Mouse (Mus musculus): Measurements from ENCODE around the gene Nol4l.

Nol4l gene

DNA sequence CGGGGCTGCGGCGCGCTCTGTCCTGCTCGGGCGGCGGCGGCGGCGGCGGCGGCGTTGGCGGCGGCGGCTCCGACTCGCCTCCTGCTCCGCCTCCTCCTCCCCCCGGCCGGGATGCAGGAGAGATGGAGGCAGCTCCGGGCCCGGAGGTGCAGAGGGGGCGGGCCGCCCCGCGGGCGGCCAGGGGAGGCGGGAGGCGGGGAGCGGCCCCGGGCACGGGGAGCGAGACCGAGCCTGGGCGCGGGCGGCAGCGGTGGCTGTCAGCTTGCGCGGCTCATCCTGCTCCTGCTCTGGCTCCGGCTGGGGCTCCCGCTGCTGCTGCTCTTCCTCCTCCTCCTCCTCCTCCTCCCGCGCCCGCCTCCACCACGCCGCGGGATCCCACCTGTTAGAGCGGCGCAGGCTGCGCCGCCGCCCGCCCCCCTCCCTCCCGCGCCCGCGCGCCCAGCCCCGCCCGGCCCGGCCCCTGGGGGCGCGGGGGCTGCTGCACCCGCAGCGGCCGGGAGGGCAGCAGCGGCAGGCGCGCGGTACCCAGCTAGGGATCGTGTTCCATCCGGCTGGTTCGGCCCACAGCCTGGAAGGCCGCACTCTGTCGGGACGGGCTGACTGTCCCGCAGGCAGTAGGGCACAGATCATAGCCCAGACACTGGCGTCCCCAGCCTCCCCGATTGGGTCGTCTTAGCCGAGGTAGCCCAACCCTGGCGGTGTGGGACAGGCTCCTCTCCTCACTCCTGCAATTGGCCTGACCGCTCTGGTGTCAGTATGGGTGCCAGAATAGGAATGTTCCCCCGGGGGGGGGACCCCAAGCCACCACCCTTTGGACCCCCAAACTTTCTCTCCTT lies at the start of gene Nol4l:
Gene Nol4l, minus strand, starts transcription at position 41 of the 836 bp plus-strand sequence.
- DNase-seq (ENCODE audit: low read depth, low spot score): peak; percentile 33

DNA sequence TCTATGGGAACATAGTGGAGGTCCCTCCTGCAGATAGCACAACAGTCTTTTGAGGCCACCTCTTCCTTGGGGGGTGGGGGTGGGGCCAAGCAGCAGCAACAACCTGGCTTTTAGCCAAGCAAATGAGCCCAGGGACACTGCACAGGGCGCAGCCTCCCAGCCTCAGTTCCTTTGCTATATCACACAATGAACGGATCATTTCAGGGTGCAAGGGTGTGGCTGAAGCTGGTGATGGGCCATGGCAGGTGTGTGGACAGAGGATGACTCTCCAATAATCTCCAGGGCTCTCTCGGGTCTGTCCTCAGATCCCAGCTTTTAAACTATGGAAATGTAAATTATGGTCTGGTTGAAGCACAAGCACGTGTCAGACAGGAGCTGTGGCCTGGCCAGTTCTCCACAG lies 47.4 kb upstream of the Nol4l start:
- no peak for DNase-seq (ENCODE audit: low read depth, low spot score)

DNA sequence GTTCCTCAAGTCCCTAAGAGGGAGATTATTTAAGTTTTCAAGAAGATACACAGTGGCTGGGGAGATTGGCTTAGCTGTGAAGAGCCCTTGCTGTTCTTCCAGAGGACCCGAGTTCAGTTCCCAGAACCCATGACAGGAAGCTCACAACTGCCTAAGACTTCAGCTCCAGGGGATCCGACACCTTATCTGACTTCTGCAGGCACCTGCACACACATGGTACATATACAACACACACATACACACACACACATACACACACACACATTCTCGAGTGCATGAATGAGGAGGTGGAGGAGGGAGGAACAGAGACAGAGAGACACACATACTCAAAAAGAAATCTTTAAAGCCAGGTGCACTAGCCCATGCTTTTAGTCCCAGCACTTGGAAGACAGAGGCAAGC lies 46.4 kb upstream of the Nol4l start:
- no peak for DNase-seq (ENCODE audit: low read depth, low spot score)

DNA sequence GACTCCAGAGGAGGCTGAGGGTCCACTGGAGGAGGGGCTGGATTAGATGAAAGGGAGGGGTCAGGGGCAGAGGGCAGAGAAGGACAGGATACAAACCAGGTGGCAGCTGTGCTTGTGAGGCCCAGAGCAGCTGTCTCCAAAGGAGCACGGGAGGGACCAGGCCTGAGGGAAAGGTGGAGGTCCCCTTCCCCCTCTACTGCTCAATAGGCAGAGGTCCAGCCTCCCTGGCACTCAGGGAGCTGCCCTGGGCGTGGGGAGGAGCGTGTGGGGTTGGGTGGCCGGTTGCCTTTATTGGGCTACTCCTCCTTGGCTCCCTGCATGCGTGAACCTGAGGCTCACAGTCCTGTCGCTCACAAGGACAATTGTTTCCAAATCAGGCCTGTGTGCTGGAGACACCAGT lies 45.8 kb upstream of the Nol4l start:
- no peak for DNase-seq (ENCODE audit: low read depth, low spot score)

DNA sequence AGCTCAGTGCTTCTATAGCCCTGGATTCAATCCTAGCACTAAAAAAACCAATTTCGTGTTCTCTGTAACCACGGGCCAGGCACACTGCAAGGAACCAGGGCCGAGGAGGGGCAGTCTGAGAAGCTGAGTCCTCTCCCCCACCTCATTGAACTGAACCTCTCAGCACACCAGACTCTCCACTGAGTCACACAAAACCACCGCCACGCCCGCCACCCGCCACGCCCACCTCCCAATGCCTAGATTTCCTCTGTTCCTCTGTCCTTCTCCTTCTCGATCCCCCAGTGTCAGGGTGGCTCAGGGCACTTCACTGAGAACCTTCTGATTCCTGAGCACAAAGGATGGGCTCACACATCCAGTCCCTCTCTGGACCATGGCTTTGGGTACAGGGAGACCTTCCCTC lies 43.3 kb upstream of the Nol4l start:
- no peak for DNase-seq (ENCODE audit: low read depth, low spot score)

DNA sequence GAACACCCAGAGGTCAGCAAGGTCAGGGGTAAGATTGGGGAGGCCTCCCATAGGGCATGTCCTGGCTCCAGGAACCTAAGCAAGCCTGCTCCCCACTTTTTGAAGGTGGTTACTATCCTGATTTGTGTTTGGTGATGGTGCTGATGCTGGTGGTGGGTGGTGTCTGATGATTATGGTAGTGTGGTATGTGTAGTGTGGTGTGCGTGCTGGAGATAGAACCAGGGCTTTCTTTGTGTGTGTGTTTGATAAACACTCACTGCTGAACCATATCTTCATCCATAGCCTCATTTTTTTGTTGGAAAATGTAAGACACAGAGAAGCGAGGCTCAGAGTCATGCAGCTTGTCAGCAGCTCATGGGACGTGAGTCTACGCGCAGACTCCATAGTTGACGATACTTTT lies 38.8 kb upstream of the Nol4l start:
- no peak for DNase-seq (ENCODE audit: low read depth, low spot score)

DNA sequence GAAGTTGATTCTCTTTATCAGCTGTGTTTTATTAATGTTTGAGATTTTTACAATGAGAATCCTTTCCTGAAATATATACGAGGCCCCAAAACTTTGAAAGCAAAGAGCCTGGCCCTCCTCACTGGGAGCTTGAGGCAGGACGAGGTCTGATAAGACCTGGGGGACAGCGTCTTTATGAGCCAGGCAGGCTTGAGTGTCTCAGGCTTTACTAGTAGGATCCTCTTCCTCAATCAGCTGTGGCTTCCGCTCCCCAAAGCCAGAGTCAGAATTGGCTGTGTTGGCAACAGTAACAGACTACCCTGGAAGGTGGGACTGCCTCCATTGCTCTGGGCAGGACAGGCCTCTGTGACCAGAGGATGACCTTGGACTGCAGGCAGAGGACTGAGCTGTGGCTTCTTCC lies 38.2 kb upstream of the Nol4l start:
- no peak for DNase-seq (ENCODE audit: low read depth, low spot score)

DNA sequence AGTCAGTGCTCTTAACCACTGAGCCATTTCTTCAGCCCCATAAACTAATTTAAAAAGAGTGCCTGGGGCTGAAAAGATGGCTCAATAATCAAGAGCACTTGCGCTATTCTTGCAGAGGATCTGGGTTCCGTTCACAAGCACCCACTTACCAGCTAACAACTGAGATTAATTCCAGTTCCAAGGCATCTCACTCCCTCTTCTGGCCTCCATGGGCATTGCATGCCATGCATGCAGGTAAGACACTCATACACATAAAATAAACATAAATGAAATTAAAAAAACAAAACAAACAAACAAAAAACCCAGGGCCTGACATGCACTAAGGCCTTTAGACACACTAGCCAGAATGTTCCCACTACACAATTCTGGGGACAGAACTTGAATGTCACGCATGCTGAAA lies 34.6 kb upstream of the Nol4l start:
- DNase-seq (ENCODE audit: low read depth, low spot score): no peak

DNA sequence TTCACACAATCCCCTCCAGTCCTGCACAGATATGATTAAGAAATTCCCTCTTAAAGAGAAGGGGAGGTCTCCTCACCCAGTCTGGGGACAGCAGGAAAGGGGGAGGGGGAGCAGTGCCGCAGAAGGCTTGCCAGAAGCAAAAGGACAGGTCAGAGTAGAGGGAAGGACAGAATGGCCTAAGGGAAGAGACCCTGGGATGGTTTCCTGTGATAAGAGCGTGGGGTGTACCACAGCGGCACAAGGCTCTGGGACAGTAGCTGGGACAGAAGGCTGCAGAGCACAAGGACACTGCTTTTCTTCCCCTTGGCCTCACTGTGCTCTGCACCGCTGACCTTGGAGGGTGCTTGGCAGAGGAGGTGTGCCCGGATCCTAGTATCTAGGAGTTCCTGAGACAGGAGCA lies 31.8 kb upstream of the Nol4l start:
- no peak for DNase-seq (ENCODE audit: low read depth, low spot score)

DNA sequence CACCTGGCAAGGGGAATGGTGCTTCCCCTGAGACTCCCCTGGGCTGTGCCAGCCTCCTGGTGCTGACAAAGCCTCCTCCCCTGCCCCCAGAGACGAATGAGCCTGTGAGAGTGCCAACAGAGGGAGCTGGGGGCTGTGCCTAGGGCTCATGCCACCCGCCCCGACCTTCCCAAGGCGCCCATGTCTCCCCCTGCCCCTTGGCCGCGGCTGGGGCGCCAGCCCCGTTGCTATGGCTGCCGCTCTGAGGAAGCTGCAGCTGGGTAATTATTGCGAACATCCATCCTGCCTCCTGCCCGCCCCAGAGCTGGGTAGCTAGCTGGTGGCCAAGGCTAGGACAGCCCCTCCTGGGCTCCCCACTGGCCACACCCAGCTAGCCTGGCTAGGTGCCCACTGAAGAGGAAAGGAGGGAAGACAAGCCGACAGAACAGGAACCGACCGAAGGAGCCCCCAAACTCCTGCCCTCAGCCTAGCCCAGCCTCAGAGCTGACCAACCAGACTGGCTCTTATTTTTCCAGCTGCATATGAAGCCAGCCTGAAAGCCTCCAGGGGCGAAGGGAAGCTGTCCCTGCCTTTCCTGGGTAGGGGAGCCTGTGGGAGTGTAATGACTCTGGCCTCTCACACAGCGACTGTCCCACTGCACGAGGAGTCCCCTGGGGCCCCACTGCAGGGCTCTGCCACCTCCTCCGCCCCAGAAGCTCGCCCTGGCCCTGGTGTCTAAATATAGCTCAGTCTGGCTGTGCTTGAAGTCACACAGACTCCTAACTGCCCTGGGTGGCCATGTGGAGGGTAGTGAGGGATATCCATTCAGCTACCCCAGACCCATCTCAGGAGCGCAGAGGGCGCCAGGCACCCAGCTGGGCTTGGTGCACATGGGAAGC lies 31.1 kb upstream of the Nol4l start:
- DNase-seq (ENCODE audit: low read depth, low spot score): no peak

DNA sequence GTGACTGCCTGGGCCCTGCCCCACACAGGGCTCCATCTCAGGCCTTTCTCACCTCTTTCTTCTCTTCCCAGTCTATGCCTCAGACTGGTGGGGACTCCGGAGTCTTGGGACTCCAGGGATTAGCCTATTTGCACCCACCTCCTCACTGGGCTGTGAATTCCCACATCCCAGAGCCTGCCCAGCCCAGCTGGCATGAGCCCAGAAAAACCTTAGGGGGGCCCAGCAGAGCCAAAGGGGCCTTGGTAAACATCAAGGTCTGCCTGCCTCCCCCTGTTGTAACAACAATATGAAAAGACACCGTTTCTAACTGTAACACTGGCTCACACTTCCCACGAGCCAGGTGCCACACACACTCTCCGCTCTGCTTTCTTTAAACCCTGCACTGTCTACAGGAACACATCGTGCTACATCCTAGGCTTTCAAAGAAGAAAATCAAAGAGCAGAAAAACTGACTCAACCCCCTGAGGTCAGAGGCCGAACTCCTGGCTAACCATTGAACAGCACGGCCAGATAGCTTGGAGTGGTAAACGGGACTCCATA lies 29.9 kb upstream of the Nol4l start:
- DNase-seq (ENCODE audit: low read depth, low spot score): no peak

DNA sequence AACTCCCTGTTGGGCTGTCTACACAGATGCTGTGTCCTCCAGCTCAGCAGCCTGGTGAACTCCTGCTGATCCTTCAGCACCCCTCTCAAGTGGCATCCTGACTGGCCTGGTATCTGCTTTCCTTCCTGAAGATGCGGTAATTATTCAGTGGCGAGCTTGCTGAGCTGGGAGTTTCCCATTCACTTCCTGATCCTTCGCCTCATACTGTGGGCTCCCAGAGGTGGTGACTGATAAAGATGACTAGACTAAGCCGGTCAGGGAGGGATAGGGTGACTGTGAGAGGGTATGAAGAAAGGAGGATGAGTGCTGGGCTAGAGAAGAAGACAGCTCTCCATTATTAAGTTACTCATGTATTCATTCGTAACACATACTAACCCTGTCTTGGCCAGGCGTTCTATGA lies 28.7 kb upstream of the Nol4l start:
- DNase-seq (ENCODE audit: low read depth, low spot score): no peak

DNA sequence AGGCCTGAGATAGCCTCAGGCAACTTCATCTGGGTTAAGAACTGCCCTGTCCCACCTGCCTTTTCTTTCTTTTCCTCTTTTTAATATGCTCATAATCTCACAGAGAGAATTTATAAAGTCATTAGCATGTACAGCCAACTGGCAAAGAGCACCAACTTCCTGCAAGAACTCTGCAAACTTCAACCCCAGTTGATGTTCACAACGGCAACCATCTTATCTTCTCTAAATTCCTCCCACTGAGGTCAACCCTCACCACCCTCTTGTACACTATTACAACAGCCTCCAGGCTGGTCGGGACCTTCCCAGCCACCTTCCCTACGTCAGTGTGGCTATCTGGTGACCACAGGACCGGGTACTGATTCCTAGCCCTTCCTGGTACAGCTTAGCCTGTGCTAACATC lies 27.5 kb upstream of the Nol4l start:
- DNase-seq (ENCODE audit: low read depth, low spot score): no peak

DNA sequence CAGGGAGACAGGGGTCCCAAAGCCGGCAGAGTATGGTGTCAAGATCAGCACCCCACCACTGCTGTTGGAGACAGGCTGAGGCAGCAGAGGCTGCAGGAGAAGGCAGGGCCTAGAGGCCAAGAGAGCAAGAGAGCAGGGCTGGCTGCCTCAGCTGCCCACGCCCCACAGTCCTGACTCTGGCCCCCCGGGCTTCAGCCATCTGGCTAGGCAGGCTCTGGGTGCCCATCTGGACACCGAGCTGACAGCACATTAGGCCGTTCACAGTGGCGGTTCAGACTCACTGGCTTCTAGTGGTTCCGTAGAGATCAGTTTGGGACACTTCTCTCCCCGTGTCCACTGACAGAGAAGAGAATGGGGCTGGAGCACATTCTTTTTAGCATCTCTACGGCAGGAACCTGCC lies 26.4 kb upstream of the Nol4l start:
- no peak for DNase-seq (ENCODE audit: low read depth, low spot score)

DNA sequence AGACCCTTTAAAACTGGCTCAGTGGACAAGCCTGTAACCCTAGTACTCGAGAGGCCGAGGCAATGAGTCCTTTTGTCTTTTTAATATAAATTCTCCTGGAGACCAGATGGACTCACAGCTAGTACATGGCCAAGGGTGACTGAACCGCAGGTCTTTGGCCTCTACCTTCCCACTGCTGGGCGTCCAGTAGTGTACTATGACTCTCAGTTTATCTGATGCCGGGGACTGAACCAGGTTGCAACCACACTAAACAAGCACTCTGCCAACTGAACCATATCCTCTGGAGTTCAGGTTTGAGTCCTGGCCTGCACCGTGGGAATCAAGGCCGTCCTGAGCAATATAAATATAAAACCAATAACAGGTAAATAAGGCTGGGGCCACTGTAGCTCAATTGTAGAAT lies 24.8 kb upstream of the Nol4l start:
- DNase-seq (ENCODE audit: low read depth, low spot score): no peak

DNA sequence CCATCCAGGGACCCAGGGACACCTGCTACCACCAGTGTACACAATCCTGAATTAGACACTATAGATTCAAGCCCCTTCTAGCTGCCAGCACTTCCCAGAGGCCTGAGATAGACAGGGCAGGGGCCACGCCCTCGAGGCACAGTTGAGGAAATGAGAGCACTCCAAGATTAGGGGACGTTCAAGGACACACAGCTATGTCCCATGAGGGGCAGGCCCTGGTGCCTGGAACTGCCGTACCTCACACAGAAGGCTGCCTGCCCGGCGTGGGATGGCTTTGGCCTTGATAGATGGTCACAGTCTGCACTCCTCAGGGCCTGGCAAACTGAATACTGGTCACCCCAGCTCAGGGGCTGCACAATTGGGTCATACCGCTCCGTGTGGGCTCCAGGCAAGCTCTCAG lies 19.7 kb upstream of the Nol4l start:
- no peak for DNase-seq (ENCODE audit: low read depth, low spot score)

DNA sequence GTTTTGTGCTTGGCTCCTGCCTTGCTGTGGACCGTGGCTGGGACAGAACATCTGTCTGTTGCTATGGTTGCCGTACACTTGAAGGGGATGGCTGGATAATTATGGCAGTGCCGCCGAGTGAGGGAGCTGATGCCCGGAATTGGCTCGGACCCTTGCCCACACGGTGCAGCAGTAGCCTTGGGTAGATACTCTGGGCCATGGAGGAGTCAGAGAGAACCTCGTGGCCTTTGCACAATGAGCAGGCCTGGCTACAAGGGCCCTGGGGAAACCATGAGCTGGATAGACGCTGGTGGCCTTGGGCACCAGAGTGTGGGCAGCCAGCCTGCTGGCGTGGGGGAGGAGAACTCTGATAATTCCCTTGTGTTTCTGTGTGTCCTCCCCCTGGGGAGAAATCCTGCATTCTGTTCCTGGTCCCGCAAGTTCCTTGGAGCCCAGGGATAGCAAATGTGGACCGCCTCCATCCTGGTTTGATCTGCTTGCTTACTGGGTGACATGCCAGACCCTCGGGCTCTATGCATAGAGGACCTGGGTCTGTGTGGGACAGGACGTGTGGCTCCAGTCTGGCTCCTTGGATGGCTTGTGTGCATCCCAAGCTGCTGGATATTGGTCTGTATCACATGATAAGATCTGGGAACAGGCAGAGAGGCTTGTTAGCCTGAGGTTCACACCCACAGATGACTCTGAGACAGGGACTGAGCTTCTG lies 18.6 kb upstream of the Nol4l start:
- DNase-seq (ENCODE audit: low read depth, low spot score): no peak

DNA sequence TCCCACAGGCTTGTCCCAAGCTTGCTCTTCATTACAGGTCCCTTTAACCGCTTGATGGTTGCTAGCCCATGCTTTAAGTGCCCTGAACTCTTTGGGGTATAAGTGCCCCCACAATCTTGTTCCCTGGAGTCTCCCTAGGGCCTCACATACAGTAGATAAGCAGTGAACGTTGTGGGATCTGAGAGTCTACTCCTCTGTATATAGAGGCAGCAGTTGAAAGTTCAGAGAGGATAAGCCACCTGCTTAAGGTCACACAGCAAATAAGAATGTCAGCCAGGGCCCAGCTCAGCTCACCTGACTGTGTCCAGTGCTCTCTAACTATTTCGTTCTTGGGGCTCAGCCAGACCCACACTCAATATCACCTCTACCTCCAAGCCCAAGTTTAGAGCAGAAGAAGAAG lies 17.9 kb upstream of the Nol4l start:
- DNase-seq (ENCODE audit: low read depth, low spot score): no peak

DNA sequence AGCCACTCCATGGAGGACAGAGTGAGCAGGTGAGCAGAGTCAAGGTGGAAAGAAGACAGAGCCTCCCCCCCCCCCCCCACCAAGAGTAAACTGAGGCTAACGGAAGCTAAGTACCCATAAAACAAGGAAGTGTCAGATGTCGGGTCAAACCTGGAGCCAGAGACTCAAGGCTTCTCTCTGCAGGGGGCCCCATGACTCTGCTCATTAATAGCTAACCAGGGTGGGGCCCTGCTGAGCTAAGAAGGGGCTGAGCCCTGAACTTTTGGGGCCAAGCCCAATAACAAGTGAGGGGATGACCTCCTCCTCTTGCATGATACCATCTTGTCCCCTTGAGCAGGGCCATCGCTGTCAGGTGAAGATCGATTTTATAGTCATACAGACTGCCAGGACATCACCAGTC lies 17.2 kb upstream of the Nol4l start:
- DNase-seq (ENCODE audit: low read depth, low spot score): no peak

DNA sequence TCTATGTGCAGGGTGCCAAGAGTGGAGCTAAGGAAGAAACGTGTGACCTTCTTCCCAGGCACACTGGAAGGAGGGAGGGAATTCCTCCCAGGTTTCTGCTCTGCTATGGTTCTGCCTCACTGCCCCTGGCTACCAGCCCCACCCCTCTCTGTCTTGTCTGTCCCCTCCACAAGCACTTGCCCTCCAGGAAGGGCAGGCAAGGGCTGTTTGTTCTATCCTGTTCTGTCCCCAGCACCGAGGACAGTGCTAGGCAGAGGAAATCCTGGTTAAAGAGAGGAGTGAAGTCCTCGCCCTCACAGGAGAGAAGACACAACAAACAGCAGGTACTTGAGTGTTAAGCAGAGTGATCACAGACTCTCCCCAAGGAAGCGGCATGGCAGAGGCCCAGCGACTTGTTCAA lies 16.7 kb upstream of the Nol4l start:
- no peak for DNase-seq (ENCODE audit: low read depth, low spot score)

DNA sequence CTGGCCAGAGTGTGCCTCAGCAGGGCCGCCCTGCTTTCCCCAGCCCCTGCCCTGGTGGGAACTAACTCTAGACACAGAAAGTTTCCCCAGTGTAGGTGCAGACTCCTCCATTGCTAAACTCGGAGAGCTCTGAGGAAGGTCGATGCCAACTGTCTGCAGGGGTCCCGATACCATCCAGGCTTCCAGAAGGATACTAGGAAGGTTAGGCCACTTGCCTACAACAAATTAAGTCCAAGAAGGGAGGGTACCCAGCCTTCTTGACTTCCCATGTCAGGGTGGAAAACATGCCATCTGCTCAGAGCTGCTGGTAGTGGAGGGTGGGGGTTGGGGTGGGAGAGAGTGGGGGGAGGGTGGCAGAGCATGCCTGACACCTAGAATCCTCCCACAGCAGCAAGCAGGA lies 15.0 kb upstream of the Nol4l start:
- DNase-seq (ENCODE audit: low read depth, low spot score): no peak

All from CD4-positive helper T cell, adult 2 months (primary cell).